Mouse (Mus musculus): ENCODE data around the gene Zglp1.

DNA sequence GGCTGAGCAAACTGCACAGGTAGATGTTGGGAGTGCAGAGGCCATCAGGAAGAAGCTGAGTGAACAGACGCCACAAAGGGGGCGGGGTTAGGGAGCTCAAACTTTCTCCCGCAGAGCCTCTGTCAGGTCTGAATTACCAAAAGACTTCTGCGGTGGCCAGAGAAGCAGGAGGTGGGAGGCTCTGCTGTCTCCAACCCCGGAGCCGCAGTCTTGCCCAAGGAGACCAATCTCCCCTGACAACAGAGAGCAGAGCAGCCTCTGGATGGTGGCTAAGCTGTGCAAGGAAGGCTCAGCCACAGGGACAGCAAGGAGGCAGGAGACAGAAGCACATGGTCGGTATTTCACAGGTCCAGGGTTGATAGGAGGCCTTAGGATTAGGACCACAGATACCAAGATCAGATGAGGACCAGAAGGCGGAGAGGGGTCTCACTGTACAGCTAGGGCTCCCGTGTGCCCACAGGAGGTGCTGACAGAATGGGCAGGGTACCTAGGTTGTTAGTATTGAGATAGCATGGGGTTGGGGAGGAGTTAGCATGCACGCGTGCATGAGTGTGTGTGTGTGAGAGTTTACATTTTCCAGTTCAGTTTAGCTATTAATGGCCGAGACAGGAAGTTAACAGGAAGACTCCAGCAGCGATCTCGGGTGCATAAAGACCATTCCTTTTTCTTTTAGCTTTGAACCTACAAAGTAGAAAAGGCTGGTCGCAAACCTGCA is 33.7 kb upstream of the Zglp1 start:
- no peak for TF ChIP-seq CTCF (IDR thresholded peaks at IDR 0.05; ENCODE audit: borderline replicate concordance, insufficient read depth, low read length)
- TF ChIP-seq POLR2A (IDR thresholded peaks at IDR 0.05; ENCODE audit: low read depth, low read length): no peak
